In the genomic region with DNA sequence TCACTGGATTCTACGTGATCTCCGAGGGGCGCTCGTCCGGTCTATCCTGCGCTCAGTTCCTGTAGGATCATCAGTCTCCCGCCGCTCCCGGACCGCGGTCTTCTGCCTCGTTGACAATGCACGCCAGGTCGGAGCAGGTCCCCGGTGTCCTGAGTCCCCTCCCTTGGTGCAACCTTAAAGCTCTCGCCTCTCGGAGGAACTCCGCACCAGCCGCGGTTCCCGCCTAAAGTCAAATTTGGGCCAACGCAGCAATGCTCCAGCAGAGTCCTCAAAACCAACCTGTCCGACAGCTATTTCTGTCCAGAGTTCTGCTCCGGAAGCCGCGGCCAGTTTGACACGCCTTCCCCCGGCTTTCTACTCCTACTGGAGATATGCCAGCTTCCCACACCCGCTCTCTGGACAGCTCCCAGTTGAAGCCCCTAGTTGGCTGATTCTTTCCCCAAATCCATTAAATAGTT, we compare ENCODE assay signal across 8 mouse cellular contexts. TPM values are rescaled to one million over a fixed set of nuclear protein-coding genes. Genes with fewer than 3 reads are reported as not detected.
DNase-seq lines count a peak whose midpoint lies in the region; TF ChIP-seq lines count a peak whose summit lies in the region.

A gene (minus strand): TSS at position 288 of the 458 bp plus-strand sequence.

- TF ChIP-seq CTCF in layer of hippocampus, adult 2 months (conservative IDR thresholded peaks at IDR 0.05), result no peak

- H3K27ac ChIP-seq in layer of hippocampus, adult 2 months, result no peak within 1 kb of the TSS

- peak within 1 kb of the TSS; percentile 44 for H3K4me3 ChIP-seq in layer of hippocampus, adult 2 months

- DNase-seq in layer of hippocampus, adult 2 months (ENCODE audit: low spot score in 2 of 2), result no peak
- DNase-seq in layer of hippocampus, postnatal 25 days (ENCODE audit: extremely low spot score in 1 of 2, low spot score in 1 of 2), result no peak
- peak; percentile 60 for DNase-seq in embryo, embryonic 11 days
- peak; percentile 61 for DNase-seq in heart, adult 8-10 months (ENCODE audit: low spot score)
- DNase-seq in kidney, adult 8-10 months, result peak; percentile 31 to 55
- peak; percentile 71 for DNase-seq in lung, postnatal 10 days
- DNase-seq in ovary, postnatal 10 days (ENCODE audit: low spot score), result peak; percentile 35
- DNase-seq in frontal cortex, postnatal 14 days (ENCODE audit: low spot score in 2 of 2), result no peak

RNA-seq across cellular contexts. Expression of the gene that starts here (rescaled TPM):
- total RNA-seq in layer of hippocampus, adult 2 months (2021), result 1 to 10 TPM in 1 of 2 experiments, under 1 TPM in 1; 0.22 to 1.1 TPM
- total RNA-seq in layer of hippocampus, postnatal 25 days (2021), result under 1 TPM; 0.17 to 0.59 TPM
- total RNA-seq in heart, adult 8-10 months (2022), result 1 to 10 TPM; 1.8 to 3.0 (median 2.6) TPM

Comparison
In these comparisons a context has a peak if more than half of its experiments do, and no peak if none do; other contexts are left out.
1. DNase-seq: peak in embryo, embryonic 11 days (single experiment), heart, adult 8-10 months (single experiment), kidney, adult 8-10 months (2 of 2), lung, postnatal 10 days (single experiment) and ovary, postnatal 10 days (single experiment); none in layer of hippocampus, adult 2 months (0 of 2), layer of hippocampus, postnatal 25 days (0 of 2) and frontal cortex, postnatal 14 days (0 of 2).